Mouse (Mus musculus) kidney, adult 2 months (tissue): ENCODE measurements around the gene Smim24.

ENCODE experiments used
- CTCF ChIP-seq: fragments of 200-500 bp; conservative IDR thresholded peaks from 2 replicates; pipeline ENCODE4 v1.5.1; 2011; ENCODE audit warnings: low read depth, mild to moderate bottlenecking, control low read depth, low read length, moderate library complexity, mixed read lengths; ENCODE audit not compliant: insufficient read depth, insufficient read length
- POLR2A ChIP-seq: fragments of 200-500 bp; IDR thresholded peaks from one replicate; pipeline ENCODE4 v1.6.1; 2011; ENCODE audit warnings: low read depth, low read length, control low read depth

DNA sequence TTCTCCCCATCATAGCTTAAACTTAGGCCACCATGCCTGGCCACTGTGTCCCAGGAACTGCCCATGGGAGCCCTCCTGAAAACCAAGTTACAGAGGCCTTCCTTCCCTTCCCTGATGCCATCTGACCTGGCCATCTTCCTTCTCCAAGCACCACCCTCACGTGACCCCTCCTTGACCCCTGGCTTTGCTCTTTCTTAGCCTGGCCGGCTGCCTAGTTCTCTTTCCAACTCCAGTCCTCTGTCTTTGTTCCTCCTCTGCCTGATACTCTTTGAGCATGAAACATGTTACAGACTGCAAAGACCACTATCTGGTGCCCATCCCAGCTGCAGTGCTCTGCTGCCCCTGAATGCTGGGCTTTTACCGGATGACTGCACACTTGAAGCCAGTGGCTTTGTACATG, 3.5 kb upstream of the Smim24 start:
- TF ChIP-seq CTCF (no peak), POLR2A (no peak)
